Mouse (Mus musculus) thymus, adult 2 months (tissue): Measurements from ENCODE around the gene Wt1.

Source experiments
- CTCF ChIP-seq: fragments of 200-500 bp; IDR thresholded peaks from 2 replicates; pipeline ENCODE4 v1.5.1; 2012; ENCODE audit warnings: mild to moderate bottlenecking, control low read depth, low read length, moderate library complexity, borderline replicate concordance; ENCODE audit not compliant: control insufficient read depth, poor library complexity, insufficient read depth; ENCODE audit errors: extremely low read depth
- POLR2A ChIP-seq: fragments of 200-500 bp; IDR thresholded peaks from 2 replicates; pipeline ENCODE4 v1.6.1; 2012; ENCODE audit warnings: mild to moderate bottlenecking, low read length, control low read depth, moderate library complexity; ENCODE audit not compliant: control insufficient read depth, poor library complexity, insufficient read depth; ENCODE audit errors: extremely low read depth

GRCm38 (mm10) chr2:105141371-105141770, 15.0 kb downstream of the Wt1 start:
- TF ChIP-seq CTCF (no peak), POLR2A (no peak)
